Mouse (Mus musculus) embryonic facial prominence, embryonic 11.5 days (tissue): ENCODE measurements around the gene Armc6. TPM values are rescaled to one million over a fixed set of nuclear protein-coding genes. Genes with fewer than 3 reads are reported as not detected.
A peak's percentile ranks its signal among the peaks of the same experiment; 100 is the strongest.

Source experiments
- ATAC-seq: fragments of 200-750 bp; cut with Nextera tagmentation; replicated peaks from 2 replicates; pipeline ENCODE4 v1.8.0; 2017; ENCODE audit warnings: low read depth; ENCODE audit not compliant: insufficient number of reproducible peaks, low FRiP score, low TSS enrichment
- DNase-seq: peaks from one replicate; pipeline ENCODE4 v3.0.0-alpha.2; 2015; ENCODE audit warnings: low spot score
- H3K27ac ChIP-seq: fragments of 300-500 bp; sonication (generic); replicated peaks from 2 replicates; pipeline ENCODE4 v1.5.1; 2014; ENCODE audit warnings: mild to moderate bottlenecking, low read depth, low read length, control low read depth
- H3K27me3 ChIP-seq: fragments of 300-500 bp; sonication (generic); 2 replicates; pipeline ENCODE4 v1.6.1; 2014; ENCODE audit warnings: mild to moderate bottlenecking, low read length, moderate library complexity, mixed read lengths; ENCODE audit not compliant: control insufficient read depth, insufficient read depth
- H3K36me3 ChIP-seq: fragments of 300-500 bp; sonication (generic); replicated peaks from 2 replicates; pipeline ENCODE4 v1.6.1; 2014; ENCODE audit warnings: low read depth, mild to moderate bottlenecking, low read length, moderate library complexity, mixed read lengths; ENCODE audit not compliant: control insufficient read depth, insufficient read depth
- H3K4me1 ChIP-seq: fragments of 300-500 bp; sonication (generic); 2 replicates; pipeline ENCODE4 v1.6.1; 2014; ENCODE audit warnings: low read length, mixed read lengths; ENCODE audit not compliant: control insufficient read depth, insufficient read depth
- H3K4me2 ChIP-seq: fragments of 300-500 bp; sonication (generic); 2 replicates; pipeline ENCODE4 v1.6.1; 2014; ENCODE audit warnings: low read depth, mild to moderate bottlenecking, control low read depth, low read length, moderate library complexity
- H3K4me3 ChIP-seq: fragments of 300-500 bp; sonication (generic); 2 replicates; pipeline ENCODE4 v1.5.1; 2014; ENCODE audit warnings: low read depth, low read length, control low read depth
- H3K9ac ChIP-seq: fragments of 300-500 bp; sonication (generic); replicated peaks from 2 replicates; pipeline ENCODE4 v1.6.1; 2014; ENCODE audit warnings: mild to moderate bottlenecking, control low read depth, low read length
- H3K9me3 ChIP-seq: fragments of 300-500 bp; sonication (generic); replicated peaks from 2 replicates; pipeline ENCODE4 v1.6.1; 2016; ENCODE audit warnings: mild to moderate bottlenecking, low read length, inconsistent platforms, mixed read lengths; ENCODE audit not compliant: control insufficient read depth
- WGBS: fragments of 180-500 bp; shearing (Covaris S2); extraction: QIAGEN DNeasy Blood & Tissue Kit; methylation state at CpG from one replicate; pipeline ENCODE4 v1.1.7; 2014; 5-methylcytosine and 5-hydroxymethylcytosine counted together
- polyA plus RNA-seq: library from polyadenylated mRNA; unstranded; fragments of >200 nt; fragmentation: Nextera tagmentation; extraction: Ambion mirVana; gene quantifications from 2 replicates; pipeline ENCODE4 v1.2.1, GENCODE M21; 2014

Gene Armc6
- 21.9 and 28.4 TPM in 2 replicates for polyA plus RNA-seq

GRCm38 (mm10) chr8:70234080-70234780 lies at the start of gene Armc6, which contains the start of gene Sugp2:
Gene Armc6, minus strand, starts transcription at chr8:70234466.
Gene Sugp2, plus strand, starts transcription at chr8:70234226.
- WGBS, result under 1% methylated on average over 67 of the region's 67 CpGs
- H3K4me3 ChIP-seq, result peak within 1 kb of the TSS; percentile 77
- peak within 1 kb of the TSS; percentile 72 for H3K9ac ChIP-seq
- H3K27ac ChIP-seq, result peak within 1 kb of the TSS; percentile 53
- H3K36me3 ChIP-seq, result peaks cover 7% of the 10 kb centered on the region; the same call in 1 of the 2 replicates
- H3K9me3 ChIP-seq, result no peaks in the 10 kb centered on the region
- no peaks in the 10 kb centered on the region for H3K27me3 ChIP-seq
- DNase-seq (peak; percentile 97), ATAC-seq (peak; percentile 95)
- H3K4me1 ChIP-seq, result peaks cover 3% of the 10 kb centered on the region; the same call in 1 of the 2 replicates
- H3K4me2 ChIP-seq, result peak within 1 kb of the TSS; percentile 88

DNA sequence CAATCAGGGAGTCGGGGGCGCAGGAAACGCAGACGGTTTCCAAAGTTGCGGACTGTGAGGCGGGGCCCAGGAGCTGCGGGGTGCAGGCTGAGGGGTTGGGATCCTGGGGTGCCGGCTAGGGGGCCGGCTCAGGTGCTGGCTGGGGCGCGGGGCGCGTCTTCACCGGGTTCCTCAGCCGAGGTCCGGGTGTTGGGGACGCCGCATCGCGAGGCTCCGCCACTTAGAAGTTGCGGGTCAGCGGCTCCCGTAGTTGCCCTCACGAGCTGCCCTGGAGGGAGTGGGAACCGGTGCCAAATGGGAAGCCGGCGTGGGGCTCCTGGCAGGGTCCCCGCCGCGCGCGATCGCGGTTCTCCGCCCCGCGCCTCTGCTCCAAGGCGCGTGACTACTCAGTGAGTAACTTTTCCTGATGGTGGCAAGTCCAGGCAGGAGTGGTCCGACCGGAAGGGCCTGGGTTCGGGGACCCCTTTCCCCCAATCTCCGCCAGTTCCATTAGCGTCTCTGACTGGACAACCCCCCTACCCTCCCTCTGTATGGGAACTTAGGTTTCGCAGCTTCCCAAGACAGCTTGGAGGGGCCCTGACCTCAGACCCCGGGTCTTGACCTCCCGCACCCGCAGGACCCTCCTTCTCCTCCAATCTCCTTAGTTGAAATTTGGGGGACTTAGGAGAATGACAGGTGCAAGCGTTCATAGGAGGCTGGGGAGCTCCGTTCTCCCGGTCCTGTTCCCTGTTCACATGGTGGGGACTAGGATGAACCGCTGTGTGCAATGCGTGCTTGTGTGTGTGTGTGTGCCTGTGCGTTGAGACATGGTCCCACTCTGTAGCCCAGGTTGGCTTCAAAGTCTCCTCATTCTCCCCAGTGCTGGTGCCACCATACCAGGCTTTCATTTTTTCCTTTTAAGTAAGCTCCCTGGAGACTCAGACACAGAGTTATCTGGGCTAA lies 49.1 kb upstream of the Armc6 start:
- ATAC-seq (peak; percentile 56), DNase-seq (peak; percentile 32)
- Histone ChIP-seq H3K4me1 (no peaks in the 10 kb centered on the region), H3K27me3 (no peaks in the 10 kb centered on the region), H3K27ac (peak overlapping the region; percentile 64), H3K9me3 (no peaks in the 10 kb centered on the region), H3K36me3 (peaks cover 26% of the 10 kb centered on the region), H3K9ac (peak overlapping the region; percentile 99), H3K4me3 (peak overlapping the region; percentile 84), H3K4me2 (peak overlapping the region; percentile 74)
- under 1% methylated on average over 55 of the region's 55 CpGs for WGBS

GRCm38 (mm10) chr8:70282603-70283135 lies 48.4 kb upstream of the Armc6 start, which contains the start of gene Homer3:
Gene Homer3, plus strand, starts transcription at chr8:70282827.
- under 1% methylated on average over 35 of the region's 36 CpGs for WGBS
- peak within 1 kb of the TSS; percentile 84 for H3K4me3 ChIP-seq
- no peaks in the 10 kb centered on the region for H3K9me3 ChIP-seq
- ATAC-seq (peak; percentile 89), DNase-seq (peak; percentile 93)
- peak within 1 kb of the TSS; percentile 74 for H3K4me2 ChIP-seq
- H3K27ac ChIP-seq, result peak within 1 kb of the TSS; percentile 64
- H3K27me3 ChIP-seq, result no peaks in the 10 kb centered on the region
- no peaks in the 10 kb centered on the region for H3K4me1 ChIP-seq
- peak within 1 kb of the TSS; percentile 99 for H3K9ac ChIP-seq
- H3K36me3 ChIP-seq, result peaks cover 22% of the 10 kb centered on the region

GRCm38 (mm10) chr8:70281001-70281400 lies 46.7 kb upstream of the Armc6 start:
- DNase-seq (no peak), ATAC-seq (no peak)
- Histone ChIP-seq H3K4me1 (no peaks in the 10 kb centered on the region), H3K4me2 (no peak overlapping the region), H3K9me3 (no peaks in the 10 kb centered on the region), H3K4me3 (no peak overlapping the region), H3K36me3 (peaks cover 13% of the 10 kb centered on the region), H3K27ac (no peak overlapping the region), H3K9ac (no peak overlapping the region), H3K27me3 (no peaks in the 10 kb centered on the region)
- 61% methylated on average over 3 of the region's 3 CpGs for WGBS

DNA sequence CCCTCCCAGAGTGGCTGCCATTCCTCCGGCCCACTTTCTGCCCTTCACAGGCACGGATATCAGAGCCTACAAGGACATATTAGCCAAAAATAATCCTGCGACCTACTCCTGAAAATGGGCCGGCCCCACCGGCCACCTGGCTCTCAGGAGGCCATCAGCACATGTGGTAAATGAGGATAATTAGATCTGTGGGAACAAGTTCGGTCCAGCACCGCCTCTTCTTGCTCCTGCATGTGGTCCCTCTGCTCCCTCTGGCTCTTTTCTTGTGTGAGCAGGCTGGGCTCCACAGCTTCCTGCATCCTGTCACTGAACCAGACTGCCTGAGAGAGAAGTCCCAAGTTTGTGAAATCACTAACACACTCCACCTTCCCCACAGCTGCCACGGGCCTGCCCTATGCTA lies 45.0 kb upstream of the Armc6 start:
- DNase-seq (no peak), ATAC-seq (no peak)
- no peaks in the 10 kb centered on the region for H3K27me3 ChIP-seq
- 0 out of 2 replicates have a peak overlapping the region, but pooled peaks have one; percentile 2 for H3K27ac ChIP-seq
- no peaks in the 10 kb centered on the region for H3K4me1 ChIP-seq
- H3K9ac ChIP-seq, result 0 out of 2 replicates have a peak overlapping the region, but pooled peaks have one; percentile 32
- no peaks in the 10 kb centered on the region for H3K36me3 ChIP-seq
- H3K9me3 ChIP-seq, result no peaks in the 10 kb centered on the region
- no peak overlapping the region for H3K4me2 ChIP-seq
- no peak overlapping the region for H3K4me3 ChIP-seq
- WGBS, result 49% methylated on average over 8 of the region's 8 CpGs

DNA sequence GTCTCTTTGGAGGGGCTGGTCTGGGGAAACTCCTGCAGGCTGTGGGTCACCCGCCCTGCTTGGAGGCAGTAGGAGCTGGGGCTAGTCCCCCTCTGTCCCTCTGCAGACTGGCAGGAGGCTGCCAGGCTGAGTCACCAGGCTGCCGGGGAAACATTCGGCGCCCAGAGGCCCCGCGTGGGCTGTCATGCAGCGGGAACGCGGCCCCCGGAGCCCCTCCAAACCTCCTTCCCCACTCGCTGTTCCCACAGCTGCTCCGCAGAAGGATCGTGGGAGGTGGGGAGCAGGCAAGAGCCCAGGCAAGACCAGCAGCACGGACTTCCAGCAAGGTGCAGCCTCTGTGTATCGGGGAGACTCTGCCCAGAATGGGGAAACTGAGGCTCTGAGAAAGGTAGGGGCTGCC lies 43.9 kb upstream of the Armc6 start:
- no peak for ATAC-seq
- Histone ChIP-seq H3K4me3 (no peak overlapping the region), H3K9me3 (no peaks in the 10 kb centered on the region), H3K9ac (no peak overlapping the region), H3K36me3 (no peaks in the 10 kb centered on the region), H3K4me1 (no peaks in the 10 kb centered on the region), H3K27me3 (no peaks in the 10 kb centered on the region), H3K4me2 (no peak overlapping the region), H3K27ac (no peak overlapping the region)
- 72% methylated on average over 15 of the region's 15 CpGs for WGBS
- DNase-seq, result no peak

- no peak overlapping the region for H3K27ac ChIP-seq
- no peak overlapping the region for H3K9ac ChIP-seq
- no peaks in the 10 kb centered on the region for H3K4me1 ChIP-seq
- no peaks in the 10 kb centered on the region for H3K9me3 ChIP-seq
- ATAC-seq, result no peak
- no peak overlapping the region for H3K4me3 ChIP-seq
- DNase-seq, result no peak
- 80% methylated on average over 3 of the region's 3 CpGs for WGBS
- no peaks in the 10 kb centered on the region for H3K27me3 ChIP-seq
- H3K4me2 ChIP-seq, result no peak overlapping the region
- no peaks in the 10 kb centered on the region for H3K36me3 ChIP-seq
These were observed 42.2 kb upstream of the Armc6 start for GRCm38 (mm10) chr8:70276476-70276875.
